Mouse (Mus musculus) bone marrow, adult 2 months (tissue): Measurements from ENCODE around the gene Carm1.

Experiments used
- CTCF ChIP-seq: fragments of 200-500 bp; IDR thresholded peaks from 2 replicates; pipeline ENCODE4 v1.5.1; 2011; ENCODE audit warnings: low read length, control low read depth; ENCODE audit not compliant: control insufficient read depth, insufficient read depth
- POLR2A ChIP-seq: fragments of 200-500 bp; IDR thresholded peaks from 2 replicates; pipeline ENCODE4 v1.6.1; 2011; ENCODE audit warnings: low read depth, mild to moderate bottlenecking, control low read depth, low read length, borderline replicate concordance; ENCODE audit not compliant: control insufficient read depth

DNA sequence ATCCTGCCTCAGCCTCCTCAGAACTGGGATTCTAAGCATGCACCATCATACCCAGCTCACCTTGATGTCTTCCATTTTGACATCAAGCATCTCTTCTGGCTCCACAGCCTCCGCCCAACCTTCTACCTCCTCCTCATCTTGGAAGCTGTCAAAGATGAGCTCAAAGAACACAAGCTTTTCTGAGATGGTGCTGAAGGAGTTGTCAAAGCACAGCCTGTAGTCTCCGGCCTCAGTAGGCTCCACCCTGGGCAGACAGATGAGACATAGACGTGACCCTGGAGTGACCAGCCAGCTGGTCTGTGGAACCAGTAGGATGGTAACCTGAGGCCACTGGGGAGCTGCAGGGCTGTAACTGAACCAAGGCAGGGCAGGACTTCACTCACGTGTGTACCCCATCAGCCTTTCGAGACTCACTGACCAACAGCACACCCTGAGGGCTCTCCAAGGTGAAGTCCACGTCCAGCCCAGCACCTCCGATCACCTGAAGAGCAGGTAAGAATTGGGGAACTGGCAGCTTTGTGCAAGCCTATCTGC, 37.8 kb upstream of the Carm1 start:
- no peak for TF ChIP-seq CTCF
- no peak for TF ChIP-seq POLR2A
